Mouse (Mus musculus): ENCODE data around the gene Prrc2b. TPM values are rescaled to one million over a fixed set of nuclear protein-coding genes. Genes with fewer than 3 reads are reported as not detected.

The Prrc2b gene
- polyA plus RNA-seq, 1 experiment from 2014 or later: 20.8 TPM

DNA sequence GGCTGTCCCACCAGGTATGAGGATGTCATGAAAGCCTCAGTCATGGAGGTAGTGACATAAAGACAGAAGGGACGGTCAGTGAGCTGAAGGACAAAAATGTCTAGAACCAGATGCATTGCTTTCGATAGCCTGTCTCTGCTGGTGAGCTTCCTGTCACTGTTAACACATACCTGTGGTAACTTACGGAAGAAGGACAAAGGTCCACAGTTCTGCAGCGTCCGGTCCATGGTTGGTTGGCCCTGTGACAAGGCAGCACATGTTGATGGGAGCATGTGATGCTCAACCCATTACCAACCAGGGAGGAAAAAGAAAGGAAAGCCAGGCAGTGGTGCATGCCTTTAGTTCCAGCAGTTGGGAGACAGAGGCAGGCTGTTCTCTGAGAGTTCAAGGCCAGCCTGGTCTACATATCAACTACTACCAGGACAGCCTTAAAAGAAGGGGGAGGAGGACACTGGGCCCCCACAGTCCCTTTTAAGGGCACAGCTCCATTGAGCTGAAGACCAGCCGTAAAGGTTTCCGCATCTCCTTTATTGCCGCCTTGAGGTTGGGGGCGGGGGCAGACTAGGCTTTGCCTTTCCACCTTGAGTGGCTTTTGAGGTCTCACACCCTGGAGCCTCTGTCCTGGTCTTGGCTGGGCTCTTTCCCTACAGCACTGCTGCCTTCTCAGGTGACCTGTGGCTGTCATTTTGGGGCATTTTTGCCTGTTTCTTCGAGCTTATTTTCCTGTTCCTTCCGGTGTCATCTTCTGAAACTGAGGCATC is 14.3 kb downstream of the Prrc2b start:
- Histone ChIP-seq H3K27ac (peak overlapping the region; percentile 74), H3K4me2 (peak overlapping the region; percentile 49), H3K36me3 (peaks cover 4% of the 10 kb centered on the region), H3K4me1 (peaks cover 90% of the 10 kb centered on the region), H3K9ac (peak overlapping the region; percentile 15; the same call in 1 of the 2 replicates), H3K9me3 (replicated peaks) (no peaks in the 10 kb centered on the region), H3K27me3 (replicated peaks) (no peaks in the 10 kb centered on the region), H3K4me3 (no peak overlapping the region)
- WGBS (ENCODE audit: insufficient replicate concordance): 77% methylated on average over 11 of the region's 11 CpGs
- ATAC-seq: no peak

DNA sequence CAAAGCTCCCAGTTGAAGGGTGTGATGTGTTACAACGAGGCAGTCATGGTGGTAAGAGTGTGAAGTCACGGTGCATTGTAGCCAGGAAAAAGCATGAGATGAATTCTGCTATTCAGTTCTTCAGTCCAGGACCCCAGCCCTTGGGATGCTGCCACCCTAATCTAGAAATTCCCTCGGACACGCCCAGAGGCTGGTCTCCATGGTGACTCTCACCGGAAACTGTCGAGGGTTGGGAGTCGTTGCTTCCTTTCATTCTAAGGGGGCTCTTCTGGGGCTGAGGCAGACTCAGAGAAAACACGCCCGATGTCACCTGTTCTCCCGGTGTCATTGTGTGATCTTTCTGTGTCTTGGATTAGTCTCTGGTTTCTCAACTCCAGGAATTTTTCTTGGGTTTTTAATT is 15.7 kb downstream of the Prrc2b start:
- Histone ChIP-seq H3K27me3 (replicated peaks) (no peaks in the 10 kb centered on the region), H3K36me3 (no peaks in the 10 kb centered on the region), H3K4me1 (peaks cover 89% of the 10 kb centered on the region), H3K9ac (no peak overlapping the region), H3K4me3 (no peak overlapping the region), H3K27ac (peak overlapping the region; percentile 78; the same call in 1 of the 2 replicates), H3K9me3 (replicated peaks) (no peaks in the 10 kb centered on the region), H3K4me2 (peak overlapping the region; percentile 50)
- ATAC-seq: no peak
- WGBS (ENCODE audit: insufficient replicate concordance): 8% methylated on average over 10 of the region's 10 CpGs

DNA sequence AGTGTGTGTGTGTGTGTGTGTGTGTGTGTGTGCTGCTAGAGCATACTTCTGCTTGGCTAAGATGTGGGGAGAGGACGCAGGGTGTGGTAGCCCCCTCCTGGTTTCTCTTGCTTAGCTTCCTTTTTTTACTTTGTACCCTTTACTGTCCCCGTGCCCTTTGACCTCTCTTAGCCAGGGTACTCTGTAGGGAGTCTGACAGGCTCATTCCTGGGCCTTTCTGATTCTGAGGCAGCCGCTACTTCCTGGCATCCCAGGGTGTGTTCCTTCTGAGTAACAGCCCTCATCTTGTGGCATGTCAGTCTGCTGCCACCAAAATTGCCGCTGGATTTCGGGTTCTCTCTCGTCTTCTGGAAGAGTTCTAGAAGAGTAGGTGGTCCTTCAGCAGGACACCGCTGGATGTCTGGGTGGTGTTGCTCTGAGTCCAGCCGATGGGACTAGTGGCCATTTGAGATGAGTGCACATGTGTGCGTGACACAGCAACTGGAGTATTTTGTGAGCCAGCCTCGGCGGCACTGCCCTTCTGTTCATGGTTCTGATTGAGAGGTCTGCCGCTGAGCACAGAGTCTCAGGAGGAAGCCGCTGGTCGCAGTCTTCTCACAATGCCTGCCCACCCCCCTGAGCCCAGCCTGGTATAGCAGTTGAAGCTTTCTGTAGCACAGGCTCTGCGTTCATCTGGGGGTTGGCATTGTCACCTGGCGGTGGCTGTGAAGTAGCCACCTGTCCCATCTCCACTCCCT is 16.3 kb downstream of the Prrc2b start:
- ATAC-seq: 0 out of 2 replicates have a peak, but pooled peaks have one; percentile 6

DNA sequence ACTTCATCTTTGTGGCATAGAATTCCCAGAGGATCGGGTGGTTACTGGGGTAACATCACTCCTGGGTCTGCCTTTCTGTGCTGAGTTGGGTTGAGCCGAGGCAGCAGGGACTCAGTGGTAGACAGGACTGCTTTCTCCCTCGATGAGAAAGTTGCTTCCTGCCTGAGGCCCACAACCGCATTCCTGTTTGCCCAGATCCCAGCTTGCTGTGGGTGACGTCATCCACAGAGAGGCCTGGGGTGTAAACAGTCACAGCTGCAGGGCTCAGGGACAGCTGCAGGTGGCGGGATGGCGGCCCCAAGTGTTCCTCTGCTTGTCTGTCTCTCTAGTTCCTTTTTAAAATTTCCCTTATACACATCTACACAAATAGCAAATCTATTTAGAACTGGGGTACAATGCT is 16.9 kb downstream of the Prrc2b start:
- Histone ChIP-seq H3K9ac (peak overlapping the region; percentile 46; the same call in 1 of the 2 replicates), H3K9me3 (replicated peaks) (no peaks in the 10 kb centered on the region), H3K27me3 (replicated peaks) (no peaks in the 10 kb centered on the region), H3K4me1 (peaks cover 77% of the 10 kb centered on the region), H3K4me2 (peak overlapping the region; percentile 50), H3K36me3 (no peaks in the 10 kb centered on the region), H3K4me3 (no peak overlapping the region), H3K27ac (peak overlapping the region; percentile 78)
- WGBS (ENCODE audit: insufficient replicate concordance): 19% methylated on average over 7 of the region's 7 CpGs
- ATAC-seq: peak; percentile 57

More for the DNA sequence above, 16.3 kb downstream of the Prrc2b start:
- peak overlapping the region; percentile 50 for H3K4me2 ChIP-seq
- no peaks in the 10 kb centered on the region for H3K27me3 ChIP-seq (replicated peaks)
- no peak overlapping the region for H3K4me3 ChIP-seq
- peaks cover 83% of the 10 kb centered on the region for H3K4me1 ChIP-seq
- no peaks in the 10 kb centered on the region for H3K9me3 ChIP-seq (replicated peaks)
- no peaks in the 10 kb centered on the region for H3K36me3 ChIP-seq
- 17% methylated on average over 16 of the region's 16 CpGs for WGBS (ENCODE audit: insufficient replicate concordance)
- H3K27ac ChIP-seq: peak overlapping the region; percentile 78
- peak overlapping the region; percentile 46; the same call in 1 of the 2 replicates for H3K9ac ChIP-seq

DNA sequence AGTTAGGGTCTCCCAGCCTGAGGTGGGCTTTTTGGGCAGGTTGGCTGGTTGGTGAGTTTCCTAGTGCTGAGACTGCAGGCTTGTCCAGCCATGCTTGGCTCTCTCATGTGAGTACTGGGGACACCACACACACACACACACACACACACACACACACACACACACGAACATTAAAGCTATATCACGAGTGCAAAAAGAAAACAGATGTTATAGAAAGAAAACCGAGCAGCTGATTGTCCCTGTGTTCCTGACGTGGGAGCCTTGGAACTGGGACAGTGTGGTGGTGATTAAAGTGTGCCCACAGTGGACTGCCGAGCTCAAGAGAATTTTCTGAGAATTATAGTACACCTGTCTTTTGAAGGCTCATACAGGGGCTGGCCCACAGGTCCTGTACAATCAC is 18.4 kb downstream of the Prrc2b start:
- Histone ChIP-seq H3K27me3 (replicated peaks) (no peaks in the 10 kb centered on the region), H3K27ac (no peak overlapping the region), H3K36me3 (no peaks in the 10 kb centered on the region), H3K9me3 (replicated peaks) (no peaks in the 10 kb centered on the region), H3K4me1 (peaks cover 76% of the 10 kb centered on the region), H3K4me3 (no peak overlapping the region), H3K9ac (no peak overlapping the region), H3K4me2 (no peak overlapping the region)
- WGBS (ENCODE audit: insufficient replicate concordance): 72% methylated on average over 5 of the region's 5 CpGs
- ATAC-seq: no peak

DNA sequence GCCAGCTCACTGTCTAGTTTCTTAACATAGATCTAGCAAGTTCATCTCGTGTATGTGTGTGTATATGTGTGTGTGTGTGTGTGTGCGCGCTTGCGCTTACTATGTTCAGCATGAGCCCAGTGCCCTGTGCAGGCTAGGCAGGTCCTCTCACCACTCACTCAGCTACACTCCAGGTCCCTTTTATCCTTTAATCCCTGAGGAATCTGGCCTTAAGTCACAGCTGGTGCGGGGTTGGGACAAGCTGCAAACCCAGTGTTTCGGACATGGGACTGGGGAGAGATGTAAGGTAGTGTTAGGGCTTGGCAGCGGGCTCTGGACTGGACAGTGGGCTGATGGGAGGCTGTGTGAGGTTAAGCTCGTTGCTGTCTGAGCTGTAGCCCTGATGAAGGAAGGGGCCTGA is 19.1 kb downstream of the Prrc2b start:
- Histone ChIP-seq H3K36me3 (no peaks in the 10 kb centered on the region), H3K4me2 (no peak overlapping the region), H3K27ac (peak overlapping the region; percentile 38; the same call in 1 of the 2 replicates), H3K4me1 (peaks cover 76% of the 10 kb centered on the region), H3K27me3 (replicated peaks) (no peaks in the 10 kb centered on the region), H3K9me3 (replicated peaks) (no peaks in the 10 kb centered on the region), H3K4me3 (no peak overlapping the region), H3K9ac (no peak overlapping the region)
- WGBS (ENCODE audit: insufficient replicate concordance): 77% methylated on average over 8 of the region's 8 CpGs
- no peak for ATAC-seq

DNA sequence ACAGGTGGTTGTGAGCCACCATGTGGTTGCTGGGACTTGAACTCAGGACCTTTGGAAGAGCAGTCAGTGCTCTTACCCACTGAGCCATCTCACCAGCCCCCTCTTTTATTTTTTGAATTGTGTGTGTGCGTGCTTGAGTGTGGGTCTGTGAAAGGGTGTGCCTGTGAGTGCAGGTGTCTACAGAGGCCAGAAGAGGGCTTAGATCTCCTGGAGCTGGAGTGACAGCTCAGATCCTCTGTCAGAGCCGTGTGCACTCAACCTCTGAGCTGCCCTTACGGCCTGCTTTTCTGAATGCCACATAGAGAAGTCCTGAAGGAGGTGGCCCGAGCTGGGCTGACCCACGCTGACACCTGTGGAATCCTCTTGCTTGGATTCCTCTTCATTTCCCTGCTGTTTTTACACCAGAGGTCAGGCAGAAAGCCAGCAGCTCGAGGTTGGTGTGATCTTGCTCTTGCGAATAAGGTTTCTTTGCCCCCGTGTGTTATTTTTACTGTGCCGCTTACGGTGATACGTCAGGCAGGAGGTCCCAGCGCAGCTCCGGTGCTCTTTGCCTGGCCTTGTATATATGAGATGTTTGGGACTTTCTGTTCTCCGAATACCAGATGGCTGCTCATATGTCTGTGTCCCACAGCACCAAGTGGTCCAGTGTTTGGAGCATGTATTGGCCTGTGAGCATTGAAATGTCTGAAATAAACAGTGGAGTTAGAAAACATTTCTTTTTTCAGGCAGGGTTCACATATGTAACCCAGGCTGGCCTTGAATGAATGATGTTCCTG is 21.0 kb downstream of the Prrc2b start:
- Histone ChIP-seq H3K36me3 (no peaks in the 10 kb centered on the region), H3K4me3 (no peak overlapping the region), H3K9me3 (replicated peaks) (no peaks in the 10 kb centered on the region), H3K4me1 (peaks cover 77% of the 10 kb centered on the region), H3K9ac (no peak overlapping the region), H3K4me2 (no peak overlapping the region), H3K27me3 (replicated peaks) (no peaks in the 10 kb centered on the region), H3K27ac (no peak overlapping the region)
- WGBS (ENCODE audit: insufficient replicate concordance): 83% methylated on average over 14 of the region's 14 CpGs
- no peak for ATAC-seq

DNA sequence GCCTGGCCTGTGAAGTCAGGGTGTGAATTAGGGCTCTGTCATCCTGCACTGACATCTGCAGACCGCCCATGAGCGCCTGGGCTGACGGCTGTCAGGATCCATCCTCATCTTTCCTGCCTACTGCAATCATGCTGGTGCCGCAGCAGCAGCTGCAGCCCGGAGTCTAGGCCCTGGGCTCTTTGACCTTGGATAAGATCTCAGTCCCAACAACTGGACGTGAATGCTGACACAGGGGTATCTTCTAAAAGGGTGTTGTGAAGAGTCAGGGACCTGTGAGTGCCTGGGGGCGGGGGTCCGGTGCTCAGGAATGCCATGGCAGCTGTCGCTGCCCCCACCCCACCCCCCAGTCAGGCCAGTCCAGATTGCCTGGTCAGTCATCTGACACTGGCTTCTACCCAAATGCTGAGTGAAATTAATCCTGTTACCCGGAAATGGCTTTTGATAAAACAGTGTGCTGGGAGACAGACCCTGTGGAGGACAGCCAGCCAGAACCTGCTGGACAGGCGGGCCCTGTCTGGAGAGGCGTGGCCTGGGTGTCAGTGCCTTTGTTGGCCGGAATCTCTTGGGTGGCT is 23.4 kb downstream of the Prrc2b start:
- Histone ChIP-seq H3K4me2 (no peak overlapping the region), H3K9ac (no peak overlapping the region), H3K4me1 (peaks cover 72% of the 10 kb centered on the region), H3K9me3 (replicated peaks) (no peaks in the 10 kb centered on the region), H3K27me3 (replicated peaks) (no peaks in the 10 kb centered on the region), H3K4me3 (no peak overlapping the region), H3K36me3 (no peaks in the 10 kb centered on the region), H3K27ac (peak overlapping the region; percentile 61)
- WGBS (ENCODE audit: insufficient replicate concordance): 50% methylated on average over 13 of the region's 13 CpGs
- ATAC-seq: peak; percentile 26; the same call in 1 of the 2 replicates

DNA sequence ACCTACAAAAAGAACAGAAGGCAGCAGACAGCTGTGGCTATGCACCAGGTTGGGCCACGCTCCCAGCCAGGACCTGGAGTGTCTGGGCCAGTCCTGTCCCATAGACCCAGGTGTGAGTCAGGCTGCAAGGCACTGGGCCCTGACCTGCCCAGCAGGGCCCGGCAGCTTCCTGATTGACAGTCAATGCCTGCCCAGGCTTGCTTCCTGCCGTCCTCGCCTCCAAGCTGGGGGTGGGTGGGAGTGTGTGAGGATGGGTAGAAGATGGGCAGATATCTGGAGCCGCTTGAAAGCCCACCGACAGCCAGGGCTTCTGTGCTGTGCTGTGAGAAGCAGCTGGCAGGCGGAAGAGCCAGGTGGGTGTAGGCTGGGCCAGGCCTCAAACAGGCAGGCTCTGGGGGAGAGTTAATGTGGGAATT is 24.2 kb downstream of the Prrc2b start:
- no peaks in the 10 kb centered on the region for H3K9me3 ChIP-seq (replicated peaks)
- peak overlapping the region; percentile 61 for H3K27ac ChIP-seq
- no peaks in the 10 kb centered on the region for H3K27me3 ChIP-seq (replicated peaks)
- no peaks in the 10 kb centered on the region for H3K36me3 ChIP-seq
- peaks cover 75% of the 10 kb centered on the region for H3K4me1 ChIP-seq
- no peak overlapping the region for H3K4me3 ChIP-seq
- H3K4me2 ChIP-seq: no peak overlapping the region
- ATAC-seq: no peak
- WGBS (ENCODE audit: insufficient replicate concordance): 47% methylated on average over 7 of the region's 7 CpGs
- H3K9ac ChIP-seq: peak overlapping the region; percentile 22; the same call in 1 of the 2 replicates

DNA sequence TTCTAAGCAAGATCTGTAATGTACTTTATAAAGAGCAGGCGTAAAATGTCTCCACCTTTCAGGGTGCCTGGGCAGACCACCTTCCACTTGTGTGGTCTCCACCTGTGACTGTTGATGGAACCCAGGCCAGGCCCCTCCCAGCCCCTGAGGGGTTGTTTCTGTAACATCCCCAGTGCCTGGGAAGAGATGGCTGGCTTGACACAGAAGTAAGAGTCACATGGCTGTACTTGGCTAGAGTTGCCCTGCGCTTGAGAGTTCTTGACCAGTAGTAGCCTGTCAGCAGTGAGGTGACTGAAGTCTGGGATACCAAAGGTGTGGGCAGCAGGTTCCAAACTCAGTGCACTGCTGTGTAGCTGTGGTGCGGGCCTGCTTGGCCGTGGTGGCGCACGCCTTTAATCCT is 24.6 kb downstream of the Prrc2b start:
- H3K27ac ChIP-seq: no peak overlapping the region
- no peaks in the 10 kb centered on the region for H3K9me3 ChIP-seq (replicated peaks)
- no peaks in the 10 kb centered on the region for H3K27me3 ChIP-seq (replicated peaks)
- H3K4me3 ChIP-seq: no peak overlapping the region
- peaks cover 2% of the 10 kb centered on the region; the same call in 1 of the 2 replicates for H3K36me3 ChIP-seq
- no peak overlapping the region for H3K4me2 ChIP-seq
- H3K4me1 ChIP-seq: peaks cover 70% of the 10 kb centered on the region
- no peak overlapping the region for H3K9ac ChIP-seq
- no peak for ATAC-seq
- 91% methylated on average over 6 of the region's 6 CpGs for WGBS (ENCODE audit: insufficient replicate concordance)

DNA sequence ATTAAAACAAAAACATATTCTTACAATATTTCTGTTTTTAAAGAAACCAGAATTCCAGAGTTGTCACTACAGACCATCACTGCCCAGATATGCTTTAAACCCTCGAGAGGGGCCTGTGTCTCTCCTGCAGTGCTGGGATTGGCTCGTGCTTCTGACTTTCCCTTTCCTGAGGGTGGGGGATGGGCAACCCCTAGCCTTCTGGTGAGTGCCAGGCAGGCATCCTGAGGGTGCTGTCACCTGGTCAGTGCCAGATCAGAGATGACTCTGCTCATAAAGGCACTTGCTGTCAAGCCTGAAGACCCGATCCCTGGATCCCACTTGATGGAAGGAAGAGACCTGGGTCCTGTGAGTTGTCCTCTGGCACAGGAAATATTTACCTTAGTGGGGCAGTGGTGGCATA is 26.0 kb downstream of the Prrc2b start:
- no peaks in the 10 kb centered on the region for H3K9me3 ChIP-seq (replicated peaks)
- peaks cover 4% of the 10 kb centered on the region; the same call in 1 of the 2 replicates for H3K36me3 ChIP-seq
- no peaks in the 10 kb centered on the region for H3K27me3 ChIP-seq (replicated peaks)
- H3K4me3 ChIP-seq: no peak overlapping the region
- no peak overlapping the region for H3K27ac ChIP-seq
- no peak overlapping the region for H3K9ac ChIP-seq
- WGBS (ENCODE audit: insufficient replicate concordance): 38% methylated on average over 3 of the region's 3 CpGs
- no peak overlapping the region for H3K4me2 ChIP-seq
- peaks cover 70% of the 10 kb centered on the region for H3K4me1 ChIP-seq
- no peak for ATAC-seq

Data from liver, embryonic 12.5 days (tissue).